Mouse (Mus musculus) liver, postnatal 0 days (tissue): ENCODE data around the gene Nop58. TPM values are rescaled to one million over a fixed set of nuclear protein-coding genes. Genes with fewer than 3 reads are reported as not detected.

Experiments
- ATAC-seq: fragments of 200-750 bp; cut with Nextera tagmentation; 2 replicates; pipeline ENCODE4 v1.8.0; 2017; ENCODE audit warnings: mild to moderate bottlenecking, moderate library complexity
- DNase-seq: peaks from one replicate; pipeline ENCODE4 v3.0.0-alpha.2; 2016
- H3K27ac ChIP-seq: fragments of 300-500 bp; sonication (generic); 2 replicates; pipeline ENCODE4 v1.5.1; 2014; ENCODE audit warnings: antibody characterized with exemption, moderate library complexity, mild to moderate bottlenecking, low read depth
- H3K27me3 ChIP-seq: fragments of 300-500 bp; sonication (generic); 2 replicates; pipeline ENCODE4 v1.6.1; 2014; ENCODE audit warnings: low read length, control low read depth, mixed read lengths; ENCODE audit not compliant: insufficient read depth
- H3K36me3 ChIP-seq: fragments of 300-500 bp; sonication (generic); replicated peaks from 2 replicates; pipeline ENCODE4 v1.6.1; 2014; ENCODE audit warnings: mild to moderate bottlenecking, control low read depth, low read length, moderate library complexity, mixed read lengths; ENCODE audit not compliant: insufficient read depth
- H3K4me1 ChIP-seq: fragments of 300-500 bp; sonication (generic); 2 replicates; pipeline ENCODE4 v1.6.1; 2014; ENCODE audit warnings: antibody characterized with exemption, mild to moderate bottlenecking, control low read depth; ENCODE audit not compliant: insufficient read depth
- H3K4me2 ChIP-seq: fragments of 300-500 bp; sonication (generic); 2 replicates; pipeline ENCODE4 v1.6.1; 2014; ENCODE audit warnings: low read depth, mild to moderate bottlenecking, low read length, moderate library complexity, mixed read lengths
- H3K4me3 ChIP-seq: fragments of 300-500 bp; sonication (generic); 2 replicates; pipeline ENCODE4 v1.5.1; 2014; ENCODE audit warnings: low read depth, low read length
- H3K9ac ChIP-seq: fragments of 300-500 bp; sonication (generic); replicated peaks from 2 replicates; pipeline ENCODE4 v1.6.1; 2014; ENCODE audit warnings: mild to moderate bottlenecking, moderate library complexity
- H3K9me3 ChIP-seq: fragments of 300-500 bp; sonication (generic); 2 replicates; pipeline ENCODE4 v1.6.1; 2016; ENCODE audit warnings: mild to moderate bottlenecking, control low read depth, low read length, mixed read lengths
- CTCF ChIP-seq: sonication (generic); IDR thresholded peaks from 2 replicates; pipeline ENCODE4 v1.5.1; 2016; ENCODE audit warnings: antibody characterized with exemption, low read depth
- EP300 ChIP-seq: IDR thresholded peaks from 2 replicates; pipeline ENCODE4 v1.6.1; 2016; ENCODE audit warnings: antibody characterized with exemption, low read depth, mild to moderate bottlenecking
- WGBS: fragments of 180-500 bp; shearing (Covaris S2); extraction: QIAGEN DNeasy Blood & Tissue Kit; methylation state at CpG from one replicate; pipeline ENCODE4 v1.1.7; 2014; ENCODE audit not compliant: insufficient replicate concordance; 5-methylcytosine and 5-hydroxymethylcytosine counted together
- polyA plus RNA-seq: library from polyadenylated mRNA; unstranded; fragments of >200 nt; fragmentation: Nextera tagmentation; extraction: Ambion mirVana; gene quantifications from 2 replicates; pipeline ENCODE4 v1.2.1, GENCODE M21; 2015

The Nop58 gene
- polyA plus RNA-seq, 1 experiment from 2014 or later: 81.8 TPM

DNA sequence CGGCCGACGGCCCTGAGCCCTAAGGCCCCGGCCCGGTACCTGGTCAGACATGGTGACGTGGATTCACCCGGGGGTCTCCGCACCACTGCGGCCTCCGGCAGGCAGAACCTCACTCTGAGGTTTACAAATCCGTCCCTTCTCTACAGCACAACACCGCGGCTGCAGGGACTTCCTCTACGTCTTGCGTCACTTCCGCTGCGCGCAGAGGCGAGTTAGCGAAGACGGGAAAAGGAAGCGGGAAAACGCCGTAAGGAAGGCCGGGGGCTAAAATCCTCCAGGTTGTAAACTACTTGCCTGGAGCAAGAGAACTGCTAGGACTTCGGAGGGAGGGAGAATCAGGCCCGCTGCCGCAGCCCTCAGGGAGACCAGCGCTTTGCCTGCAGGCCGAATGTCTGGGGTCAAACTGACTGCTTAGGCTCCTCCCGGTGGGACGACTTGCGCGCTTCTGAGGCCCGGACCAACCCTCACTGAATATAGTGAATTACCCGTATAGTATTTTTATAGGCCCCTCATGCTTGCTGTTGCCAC is 14.1 kb upstream of the Nop58 start, which contains the start of gene Sumo1:
Gene Sumo1, minus strand, starts transcription at position 194 of the 528 bp plus-strand sequence.
- Histone ChIP-seq H3K4me3 (peak within 1 kb of the TSS; percentile 93), H3K9me3 (no peaks in the 10 kb centered on the region), H3K27ac (peak within 1 kb of the TSS; percentile 98), H3K27me3 (no peaks in the 10 kb centered on the region), H3K4me1 (peaks cover 18% of the 10 kb centered on the region), H3K4me2 (peak within 1 kb of the TSS; percentile 69), H3K9ac (peak within 1 kb of the TSS; percentile 99), H3K36me3 (0 out of 2 replicates have a peak, but pooled peaks cover 3% of the 10 kb centered on the region)
- peak; percentile 94 for ATAC-seq
- 1% methylated on average over 33 of the region's 36 CpGs for WGBS
- DNase-seq: peak; percentile 88
- no peak for TF ChIP-seq CTCF
- TF ChIP-seq EP300: no peak

DNA sequence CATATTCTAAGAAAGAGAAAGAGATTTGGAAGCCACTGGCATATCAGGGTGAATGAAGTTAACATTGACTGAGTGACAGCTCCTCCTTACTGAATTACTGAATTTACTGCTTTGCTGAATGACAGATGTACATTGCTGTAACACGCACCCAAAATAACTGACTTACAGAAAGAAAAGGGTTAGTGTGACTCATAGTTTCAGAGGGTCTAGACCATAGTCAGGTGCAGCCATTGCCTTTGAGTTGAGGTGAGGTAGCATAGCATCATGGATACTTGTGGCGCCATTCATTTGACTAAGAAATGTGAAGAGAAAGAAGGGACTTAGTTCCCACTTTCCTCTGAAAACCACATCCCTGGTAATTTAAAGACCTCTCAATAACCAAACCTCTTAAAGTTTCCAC is 11.1 kb upstream of the Nop58 start:
- no peak for DNase-seq
- H3K4me3 ChIP-seq: no peak overlapping the region
- H3K9ac ChIP-seq: no peak overlapping the region
- H3K4me2 ChIP-seq: no peak overlapping the region
- ATAC-seq: no peak
- 90% methylated on average over 2 of the region's 2 CpGs for WGBS
- no peaks in the 10 kb centered on the region for H3K27me3 ChIP-seq
- H3K9me3 ChIP-seq: no peaks in the 10 kb centered on the region
- no peak overlapping the region for H3K27ac ChIP-seq
- no peak for TF ChIP-seq CTCF
- TF ChIP-seq EP300: no peak
- peaks cover 9% of the 10 kb centered on the region; the same call in 1 of the 2 replicates for H3K4me1 ChIP-seq
- H3K36me3 ChIP-seq: no peaks in the 10 kb centered on the region

DNA sequence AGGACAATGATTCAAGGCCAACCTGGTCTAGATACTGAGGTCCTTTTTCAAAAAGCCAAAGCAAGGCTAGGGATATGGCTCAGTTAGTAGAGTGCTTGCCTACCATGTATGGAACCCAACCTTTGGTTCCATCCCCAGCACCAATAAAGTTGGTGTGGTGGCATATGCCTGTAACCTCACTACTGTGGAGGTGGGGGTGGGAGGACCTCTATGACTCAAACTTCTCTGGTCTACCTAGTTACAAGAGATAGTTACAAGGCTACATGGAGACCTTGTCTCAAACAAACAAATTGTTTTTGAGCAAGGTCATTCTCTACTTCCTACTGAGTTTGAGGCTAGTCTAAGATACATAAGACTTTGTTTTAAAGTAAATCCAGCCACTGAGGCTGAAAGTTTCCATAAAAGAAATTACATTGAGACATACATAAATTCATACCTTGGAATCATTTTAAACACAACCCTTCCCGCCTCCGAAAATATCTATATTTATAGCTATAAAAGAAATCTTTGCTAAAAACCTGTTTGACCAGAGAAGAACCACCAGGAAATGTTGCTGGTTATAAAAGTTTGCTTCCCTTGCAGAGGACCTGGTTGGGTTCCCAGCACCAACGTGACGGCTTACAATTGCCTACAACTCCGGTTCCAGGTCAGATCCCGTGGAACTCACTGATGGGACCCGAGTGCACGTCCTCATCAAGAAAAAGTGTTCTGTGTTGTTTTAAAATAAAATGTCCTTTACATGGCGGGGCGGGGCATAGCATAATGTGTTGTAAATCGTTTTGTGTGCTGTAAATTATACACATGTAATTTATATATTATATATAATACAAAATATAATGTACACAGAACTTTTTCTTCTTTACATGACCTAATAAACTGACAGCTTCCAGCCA is 599 bp upstream of the Nop58 start:
- H3K9ac ChIP-seq: peak overlapping the region; percentile 47; the same call in 1 of the 2 replicates
- H3K27ac ChIP-seq: peak overlapping the region; percentile 77
- TF ChIP-seq EP300 (no peak), CTCF (no peak)
- H3K4me3 ChIP-seq: peak overlapping the region; percentile 65
- no peaks in the 10 kb centered on the region for H3K9me3 ChIP-seq
- peaks cover 15% of the 10 kb centered on the region for H3K4me1 ChIP-seq
- no peaks in the 10 kb centered on the region for H3K36me3 ChIP-seq
- 6% methylated on average over 11 of the region's 11 CpGs for WGBS
- peak overlapping the region; percentile 72 for H3K4me2 ChIP-seq
- ATAC-seq (peak; percentile 46), DNase-seq (peak; percentile 33)
- no peaks in the 10 kb centered on the region for H3K27me3 ChIP-seq

DNA sequence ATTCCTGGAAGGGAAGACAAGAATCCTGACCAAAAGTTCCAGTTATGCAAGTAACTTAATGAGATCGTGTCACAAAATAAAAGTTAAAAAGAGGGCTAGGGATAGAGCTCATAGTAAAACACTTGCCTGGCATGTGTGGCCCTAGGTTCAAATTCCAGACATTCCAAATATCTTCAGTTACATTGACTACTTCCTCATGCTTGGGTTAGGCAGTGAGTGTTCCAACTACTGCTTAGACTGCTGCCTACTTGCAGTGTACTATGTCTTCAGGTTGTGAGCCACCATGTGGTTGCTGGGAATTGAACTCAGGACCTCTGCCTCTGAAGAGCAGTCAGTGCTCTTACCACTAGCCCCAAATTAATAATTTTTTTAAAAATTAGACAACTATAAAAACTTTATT is 2.7 kb downstream of the Nop58 start:
- 56% methylated on average over 1 of the region's 1 CpGs for WGBS
- Histone ChIP-seq H3K36me3 (peaks cover 8% of the 10 kb centered on the region; the same call in 1 of the 2 replicates), H3K27me3 (no peaks in the 10 kb centered on the region), H3K27ac (no peak overlapping the region), H3K9ac (0 out of 2 replicates have a peak overlapping the region, but pooled peaks have one; percentile 28), H3K4me3 (peak overlapping the region; percentile 65; the same call in 1 of the 2 replicates), H3K9me3 (no peaks in the 10 kb centered on the region), H3K4me2 (peak overlapping the region; percentile 72), H3K4me1 (peaks cover 15% of the 10 kb centered on the region)
- DNase-seq: no peak
- TF ChIP-seq CTCF: no peak
- TF ChIP-seq EP300: no peak
- ATAC-seq: no peak

DNA sequence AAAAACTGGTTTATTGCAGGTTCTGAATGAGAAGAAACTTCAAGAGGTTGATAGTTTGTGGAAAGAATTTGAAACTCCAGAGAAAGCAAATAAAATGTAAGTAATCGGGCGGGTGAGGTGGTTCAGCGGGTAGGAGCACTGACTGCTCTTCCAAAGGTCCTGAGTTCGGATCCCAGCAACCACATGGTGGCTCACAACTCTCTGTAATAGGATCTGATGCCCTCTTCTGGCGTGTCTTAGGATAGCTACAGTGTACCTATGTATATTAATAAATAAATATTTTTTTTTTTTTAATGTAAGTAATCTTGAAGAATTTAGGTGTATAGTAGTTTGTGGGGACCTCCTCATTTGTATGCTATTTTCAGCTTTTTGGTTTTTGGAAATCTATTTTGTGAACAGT is 5.7 kb downstream of the Nop58 start:
- WGBS: 85% methylated on average over 5 of the region's 5 CpGs
- TF ChIP-seq CTCF (no peak), EP300 (no peak)
- no peak overlapping the region for H3K9ac ChIP-seq

DNA sequence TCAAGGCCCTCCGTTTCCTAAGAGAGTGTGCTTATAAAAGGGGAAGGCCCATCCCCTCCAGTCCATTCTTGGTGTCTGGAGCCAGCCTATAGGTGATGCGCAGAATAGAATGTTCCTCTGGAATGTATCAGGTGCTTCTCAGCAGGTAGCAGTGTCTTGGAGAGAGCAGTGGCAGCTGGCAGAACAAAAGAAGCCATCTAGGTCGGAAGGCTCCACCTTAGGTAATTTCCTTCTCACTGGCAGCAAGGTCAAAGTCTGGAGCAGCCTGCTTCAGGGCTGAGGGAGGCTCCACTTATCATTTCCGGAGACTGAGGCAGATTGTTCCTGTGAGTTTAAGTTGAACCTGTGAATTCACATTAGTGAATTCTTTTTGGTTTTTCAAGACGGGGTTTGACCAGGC is 13.0 kb downstream of the Nop58 start:
- Histone ChIP-seq H3K4me1 (no peaks in the 10 kb centered on the region), H3K9ac (no peak overlapping the region), H3K9me3 (no peaks in the 10 kb centered on the region), H3K27me3 (no peaks in the 10 kb centered on the region), H3K27ac (no peak overlapping the region), H3K36me3 (peaks cover 52% of the 10 kb centered on the region), H3K4me3 (no peak overlapping the region), H3K4me2 (no peak overlapping the region)
- DNase-seq (no peak), ATAC-seq (no peak)
- 79% methylated on average over 5 of the region's 5 CpGs for WGBS
- no peak for TF ChIP-seq CTCF
- no peak for TF ChIP-seq EP300

More for the DNA sequence above, 5.7 kb downstream of the Nop58 start:
- H3K4me1 ChIP-seq: peaks cover 14% of the 10 kb centered on the region
- H3K27me3 ChIP-seq: no peaks in the 10 kb centered on the region
- DNase-seq (no peak), ATAC-seq (no peak)
- H3K4me2 ChIP-seq: no peak overlapping the region
- no peaks in the 10 kb centered on the region for H3K9me3 ChIP-seq
- peaks cover 22% of the 10 kb centered on the region for H3K36me3 ChIP-seq
- no peak overlapping the region for H3K4me3 ChIP-seq
- H3K27ac ChIP-seq: no peak overlapping the region
